8 mouse cellular contexts compared by ENCODE assay signal in genomic region chr11:3370928-3371598, GRCm38 (mm10). TPM values are rescaled to one million over a fixed set of nuclear protein-coding genes. Genes with fewer than 3 reads are reported as not detected.
DNase-seq lines count a peak whose midpoint lies in the region; ATAC-seq and TF ChIP-seq lines count a peak whose summit lies in the region.

No protein-coding gene starts in this region.

- H3K9ac ChIP-seq in limb, embryonic 14.5 days (ENCODE audit: low read depth, low read length, severe bottlenecking): peak overlapping the region; percentile 62
- peak overlapping the region; percentile 87 for H3K9ac ChIP-seq in midbrain, embryonic 16.5 days (ENCODE audit: low read depth, low read length)

- no peaks in the 10 kb centered on the region for H3K9me3 ChIP-seq in limb, embryonic 14.5 days (ENCODE audit: control insufficient read depth, low read length)
- H3K9me3 ChIP-seq in midbrain, embryonic 16.5 days (replicated peaks; ENCODE audit: control insufficient read depth, low read length, poor library complexity, severe bottlenecking): no peaks in the 10 kb centered on the region

- ATAC-seq in limb, embryonic 14.5 days (ENCODE audit: low FRiP score, low read depth): peak; percentile 96
- ATAC-seq in midbrain, embryonic 16.5 days: peak; percentile 97

- H3K4me3 ChIP-seq in bone marrow macrophage, adult 2 months (ENCODE audit: insufficient read depth, low read length): peak overlapping the region; percentile 50
- H3K4me3 ChIP-seq in embryonic fibroblast, embryonic 13.5 days (ENCODE audit: insufficient read depth, low read length): peak overlapping the region; percentile 66
- peak overlapping the region; percentile 54 for H3K4me3 ChIP-seq in limb, embryonic 14.5 days (replicated peaks; ENCODE audit: low read length)
- peak overlapping the region; percentile 62 for H3K4me3 ChIP-seq in midbrain, embryonic 16.5 days (ENCODE audit: low read depth, low read length)

- H3K27me3 ChIP-seq in limb, embryonic 14.5 days (ENCODE audit: control insufficient read depth, insufficient read depth, low read length): no peaks in the 10 kb centered on the region
- no peaks in the 10 kb centered on the region for H3K27me3 ChIP-seq in midbrain, embryonic 16.5 days (ENCODE audit: control insufficient read depth, insufficient read depth, low read depth, low read length)

- no peaks in the 10 kb centered on the region for H3K36me3 ChIP-seq in limb, embryonic 14.5 days (ENCODE audit: control insufficient read depth, insufficient read depth, low read length)
- no peaks in the 10 kb centered on the region for H3K36me3 ChIP-seq in midbrain, embryonic 16.5 days (ENCODE audit: control insufficient read depth, insufficient read depth, low read length)

- DNase-seq in 3T3-L1 (ENCODE audit: low read depth, low spot score): peak; percentile 87
- DNase-seq in heart, adult 9 months (ENCODE audit: low spot score in 2 of 2): peak; percentile 76 to 78
- DNase-seq in kidney, adult 9 months: peak; percentile 79
- DNase-seq in limb, embryonic 14.5 days (ENCODE audit: low spot score): peak; percentile 83
- peak; percentile 17 to 33 for DNase-seq in spleen, postnatal 14 days (ENCODE audit: low spot score in 2 of 2)

- peak overlapping the region; percentile 87 for H3K4me2 ChIP-seq in limb, embryonic 14.5 days (replicated peaks; ENCODE audit: low read depth, low read length, severe bottlenecking)
- peak overlapping the region; percentile 84 for H3K4me2 ChIP-seq in midbrain, embryonic 16.5 days (ENCODE audit: low read length)

- H3K4me1 ChIP-seq in bone marrow macrophage, adult 2 months (ENCODE audit: control insufficient read depth, insufficient read depth, low read length): peaks cover 15% of the 10 kb centered on the region
- H3K4me1 ChIP-seq in embryonic fibroblast, embryonic 13.5 days (ENCODE audit: control insufficient read depth, insufficient read depth, low read length): peaks cover 16% of the 10 kb centered on the region
- peaks cover 21% of the 10 kb centered on the region for H3K4me1 ChIP-seq in limb, embryonic 14.5 days (ENCODE audit: control insufficient read depth, insufficient read depth, low read length)
- H3K4me1 ChIP-seq in midbrain, embryonic 16.5 days (ENCODE audit: control insufficient read depth, insufficient read depth, low read length): peaks cover 41% of the 10 kb centered on the region

- H3K27ac ChIP-seq in bone marrow macrophage, adult 2 months (ENCODE audit: insufficient read depth, low read depth, low read length): no peak overlapping the region
- peak overlapping the region; percentile 25; the same call in 1 of the 2 replicates for H3K27ac ChIP-seq in embryonic fibroblast, embryonic 13.5 days (ENCODE audit: insufficient read depth, low read length)
- peak overlapping the region; percentile 20; the same call in 1 of the 2 replicates for H3K27ac ChIP-seq in limb, embryonic 14.5 days (replicated peaks; ENCODE audit: low read depth, low read length)
- H3K27ac ChIP-seq in midbrain, embryonic 16.5 days (ENCODE audit: low read length): peak overlapping the region; percentile 81

- no peak for TF ChIP-seq CTCF in bone marrow macrophage, adult 2 months (IDR thresholded peaks at IDR 0.05; ENCODE audit: low read depth, low read length)
- TF ChIP-seq CTCF in embryonic fibroblast, embryonic 13.5 days (IDR thresholded peaks at IDR 0.05; ENCODE audit: borderline replicate concordance, insufficient read depth, low read length): no peak

- WGBS in limb, embryonic 14.5 days: 5% methylated on average over 20 of the region's 27 CpGs
- WGBS in midbrain, embryonic 16.5 days: under 1% methylated on average over 27 of the region's 27 CpGs

- no peak for TF ChIP-seq POLR2A in bone marrow macrophage, adult 2 months (IDR thresholded peaks at IDR 0.05; ENCODE audit: borderline replicate concordance, low read depth, low read length)
- peak; percentile 91 for TF ChIP-seq POLR2A in embryonic fibroblast, embryonic 13.5 days (IDR thresholded peaks at IDR 0.05; ENCODE audit: low read depth, low read length)
- TF ChIP-seq POLR2A in limb, embryonic 14.5 days (IDR thresholded peaks at IDR 0.05; ENCODE audit: borderline replicate concordance, extremely low read depth, insufficient read depth, insufficient read length): peak; percentile 37; the same call in 1 of the 2 replicates

RNA-seq across cellular contexts. Expression of gene Limk2, which starts 37.9 kb away (rescaled TPM):
- polyA plus RNA-seq in bone marrow macrophage, adult 2 months (2012; ENCODE audit: insufficient read depth, insufficient read length, missing spikeins): 20.8 and 20.9 TPM in 2 replicates
- polyA plus RNA-seq in embryonic fibroblast, embryonic 13.5 days (2011; ENCODE audit: insufficient read length, low read depth, missing spikeins): 58.3 and 68.6 TPM in 2 replicates
- polyA plus RNA-seq in limb, embryonic 14.5 days (2012; rRNA removed): 89.5 and 91.1 TPM in 2 replicates
- 93.5 TPM in 2 replicates for polyA plus RNA-seq in limb, embryonic 14.5 days (2014; fragmentation: Nextera tagmentation; extraction: Ambion mirVana)
- 185 and 187 TPM in 2 replicates for polyA plus RNA-seq in midbrain, embryonic 16.5 days (2015; fragmentation: Nextera tagmentation; extraction: Ambion mirVana)

RNA-seq across cellular contexts. Expression of gene Pik3ip1, which starts 40.9 kb away (rescaled TPM):
- polyA plus RNA-seq in bone marrow macrophage, adult 2 months (2012; ENCODE audit: insufficient read depth, insufficient read length, missing spikeins): 1.6 and 1.7 TPM in 2 replicates
- 21.1 and 22.8 TPM in 2 replicates for polyA plus RNA-seq in embryonic fibroblast, embryonic 13.5 days (2011; ENCODE audit: insufficient read length, low read depth, missing spikeins)
- 13.2 and 13.3 TPM in 2 replicates for polyA plus RNA-seq in limb, embryonic 14.5 days (2012; rRNA removed)
- 13.6 and 15.5 TPM in 2 replicates for polyA plus RNA-seq in limb, embryonic 14.5 days (2014; fragmentation: Nextera tagmentation; extraction: Ambion mirVana)
- polyA plus RNA-seq in midbrain, embryonic 16.5 days (2015; fragmentation: Nextera tagmentation; extraction: Ambion mirVana): 22.8 and 29.5 TPM in 2 replicates

Comparison
In these comparisons a context has a peak if more than half of its experiments do, and no peak if none do; other contexts are left out.
1. DNase-seq: peak in every context shown above with its lines; median percentile 87 in 3T3-L1; 83 in limb, embryonic 14.5 days; 79 in kidney, adult 9 months; 77 in heart, adult 9 months; 25 in spleen, postnatal 14 days.